Mouse (Mus musculus): ENCODE data around the gene Lpin3.

DNA sequence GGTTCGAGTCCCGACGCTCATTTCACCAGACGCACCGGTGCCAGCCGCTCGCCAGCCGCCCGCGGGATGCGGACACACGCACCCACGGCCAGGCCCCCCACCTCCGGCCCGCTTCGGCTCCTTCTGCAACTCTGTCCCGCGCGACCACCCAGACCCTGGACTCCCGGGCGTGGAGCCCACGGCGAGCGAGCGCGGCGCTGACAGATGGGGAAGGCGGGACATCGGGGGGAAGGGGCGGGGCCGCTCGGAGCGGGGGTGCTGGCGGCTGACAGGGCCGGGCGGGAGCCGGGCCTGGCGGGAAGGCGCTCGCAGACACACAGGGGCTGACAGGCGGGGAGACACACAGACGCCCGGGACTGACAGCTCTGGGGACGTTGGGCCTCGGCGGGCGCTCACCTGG lies 8.1 kb upstream of the Lpin3 start:
- TF ChIP-seq CTCF (IDR thresholded peaks at IDR 0.05; ENCODE audit: low read depth) (no peak), EP300 (IDR thresholded peaks at IDR 0.05; ENCODE audit: low read depth) (no peak)

Data from liver, postnatal 0 days (tissue).